Mouse (Mus musculus): ENCODE data around the gene Auts2.

The Auts2 gene

DNA sequence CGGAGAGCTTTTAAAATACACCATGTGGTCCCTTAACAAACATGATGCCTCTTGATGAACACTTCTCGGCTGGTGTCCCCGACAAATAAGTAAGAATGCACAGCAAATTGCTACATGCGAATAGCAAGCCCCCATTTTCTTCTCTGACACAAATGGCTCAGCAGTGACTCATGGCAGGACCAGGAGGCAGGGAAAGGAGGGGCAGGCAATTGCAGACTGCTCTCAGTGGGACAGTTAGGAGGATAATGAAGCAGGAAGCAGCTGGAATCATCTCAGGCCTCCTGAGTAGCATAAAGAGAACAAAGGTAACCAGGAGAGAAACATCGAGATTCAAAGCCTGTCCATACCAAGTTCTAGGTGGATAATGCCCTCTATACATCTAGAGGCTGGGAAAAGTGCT lies 228.8 kb downstream of the Auts2 start:
- no peak for DNase-seq

DNA sequence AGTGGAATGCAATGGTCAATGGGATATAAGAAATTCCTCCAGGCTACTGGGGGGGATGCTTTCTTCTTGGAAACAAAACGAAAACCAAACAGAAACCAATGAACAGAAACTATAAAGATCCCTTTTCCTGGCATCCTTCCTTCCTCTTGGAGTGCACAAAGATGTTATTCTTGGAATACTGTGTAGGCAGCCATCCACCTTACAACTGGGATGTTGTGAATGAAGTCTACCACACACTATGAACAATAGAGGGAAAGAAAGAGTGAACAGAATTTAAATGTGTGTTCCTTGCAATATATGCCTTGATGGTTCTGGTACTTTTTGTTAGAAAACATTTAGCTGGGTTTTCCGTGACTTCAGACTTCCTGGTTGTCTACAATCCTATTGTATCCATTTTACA lies 236.1 kb downstream of the Auts2 start:
- DNase-seq, result no peak

DNA sequence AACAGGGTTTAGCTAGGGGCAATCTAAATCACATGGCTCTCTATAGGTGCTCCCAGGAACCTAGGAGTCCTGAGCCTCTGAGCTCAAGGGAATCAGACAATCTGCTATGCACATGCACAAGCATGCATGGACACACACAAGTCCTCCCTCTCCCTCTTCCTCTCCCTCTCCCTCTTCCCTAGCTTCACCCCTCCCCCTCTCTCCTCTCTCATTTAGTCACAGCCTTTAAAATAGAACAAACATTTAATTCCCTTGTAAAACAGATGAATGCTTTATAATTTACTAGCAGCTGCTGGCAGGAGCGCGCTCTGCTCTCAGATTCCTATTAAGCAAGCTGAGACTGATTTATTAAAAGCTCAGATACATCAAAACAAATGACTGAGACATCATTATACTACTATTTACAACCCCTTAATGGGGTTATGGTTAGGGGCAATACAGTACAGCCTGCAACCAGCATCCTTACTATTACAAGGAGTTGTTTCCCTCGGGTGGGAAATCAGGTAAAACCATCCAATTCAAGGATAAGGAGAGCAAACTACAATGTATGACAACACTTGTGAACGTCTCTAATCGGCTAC lies 237.7 kb downstream of the Auts2 start:
- no peak for DNase-seq

DNA sequence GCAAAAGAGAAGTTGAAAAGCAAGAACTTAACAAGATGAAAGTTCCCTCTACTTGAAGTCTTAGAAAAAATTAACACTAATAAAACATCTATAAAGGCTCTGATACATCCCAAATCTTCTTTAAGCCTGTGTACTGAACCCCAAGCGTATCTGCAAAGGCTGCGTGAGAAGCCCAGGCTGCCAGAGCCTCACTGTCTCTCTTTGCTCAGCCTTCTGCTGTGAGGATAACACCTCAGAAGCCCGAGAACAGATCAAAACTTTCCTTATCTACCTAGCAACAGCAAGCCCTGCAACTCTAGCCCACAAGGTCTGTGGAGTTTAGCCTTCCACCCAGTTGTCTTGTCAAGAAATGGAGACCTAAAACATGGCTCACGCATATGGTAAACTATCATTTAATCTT lies 240.4 kb downstream of the Auts2 start:
- DNase-seq, result no peak

DNA sequence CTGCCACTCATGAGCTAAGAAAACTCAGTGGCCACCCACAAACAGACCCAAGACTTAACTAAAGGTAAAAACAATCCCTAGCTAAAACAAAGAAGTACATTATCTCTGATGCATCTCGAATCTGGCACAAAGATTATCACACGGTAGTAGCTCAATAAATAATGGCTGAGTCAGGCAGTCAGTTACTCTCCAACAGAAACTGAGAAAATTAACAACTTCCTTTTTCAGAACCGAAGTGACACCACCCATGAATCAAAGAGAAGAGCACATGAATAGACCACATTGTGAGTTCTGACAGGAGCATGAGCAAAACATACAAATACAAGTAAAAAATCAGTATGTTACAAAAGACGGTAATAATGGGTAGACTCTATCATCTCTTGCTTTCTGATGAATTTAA lies 242.3 kb downstream of the Auts2 start:
- DNase-seq, result no peak

DNA sequence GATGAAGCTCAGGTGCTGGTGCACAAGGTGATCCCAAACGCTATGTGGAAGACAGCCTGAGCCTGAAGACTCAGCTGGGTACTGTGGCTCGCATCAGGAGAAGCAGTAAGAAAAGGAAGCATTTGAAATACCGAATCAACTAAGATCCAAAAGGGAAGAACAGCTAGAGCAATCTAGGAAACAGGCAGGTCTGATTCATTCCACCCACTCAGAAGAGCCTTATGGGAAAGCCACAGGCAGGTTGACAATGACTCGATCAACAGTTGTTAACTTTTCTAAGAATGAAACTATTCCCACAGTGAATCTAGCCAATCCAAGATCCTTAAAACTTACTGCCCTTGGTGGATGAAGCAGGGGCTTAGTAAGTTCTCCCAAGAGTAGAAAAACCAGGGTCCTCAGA lies 243.4 kb downstream of the Auts2 start:
- no peak for DNase-seq

DNA sequence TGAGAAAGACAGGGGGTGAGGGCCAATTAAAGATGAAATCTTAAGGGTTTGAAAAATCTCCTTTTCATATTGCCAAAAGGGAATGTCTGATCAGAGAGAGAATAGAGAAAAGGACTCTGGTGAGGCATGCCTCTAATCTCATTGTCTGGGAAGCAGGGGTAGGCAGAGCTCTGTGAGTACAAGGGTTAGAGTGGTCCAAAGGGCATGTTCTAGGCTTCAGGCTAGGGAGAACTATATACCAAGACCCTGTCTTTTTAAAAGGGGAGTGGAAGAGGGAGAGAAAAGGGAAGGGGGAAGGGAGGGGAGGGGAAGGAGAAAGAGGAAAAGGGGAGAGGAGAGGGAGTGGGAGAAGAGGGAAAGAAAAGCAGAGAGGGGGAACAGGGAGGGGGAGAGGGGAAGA lies 244.1 kb downstream of the Auts2 start:
- no peak for DNase-seq

DNA sequence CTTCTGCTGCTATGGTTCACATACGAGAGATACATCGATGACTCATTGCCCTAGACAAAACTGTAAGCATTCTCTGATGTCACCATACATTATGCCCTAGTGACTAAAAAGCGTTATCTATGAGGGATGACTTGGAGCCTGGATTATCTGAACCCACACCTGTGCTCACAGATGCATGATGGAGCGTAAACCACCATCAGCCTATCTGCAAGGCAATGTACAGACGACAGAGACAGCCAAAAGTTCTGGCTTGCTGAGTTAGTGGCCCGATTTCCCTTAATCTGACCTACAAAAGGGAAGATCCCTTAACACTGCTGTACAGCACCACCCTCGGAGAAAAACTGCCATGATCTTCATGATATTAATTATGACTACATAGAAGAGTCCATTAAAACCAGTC lies 245.8 kb downstream of the Auts2 start:
- no peak for DNase-seq

DNA sequence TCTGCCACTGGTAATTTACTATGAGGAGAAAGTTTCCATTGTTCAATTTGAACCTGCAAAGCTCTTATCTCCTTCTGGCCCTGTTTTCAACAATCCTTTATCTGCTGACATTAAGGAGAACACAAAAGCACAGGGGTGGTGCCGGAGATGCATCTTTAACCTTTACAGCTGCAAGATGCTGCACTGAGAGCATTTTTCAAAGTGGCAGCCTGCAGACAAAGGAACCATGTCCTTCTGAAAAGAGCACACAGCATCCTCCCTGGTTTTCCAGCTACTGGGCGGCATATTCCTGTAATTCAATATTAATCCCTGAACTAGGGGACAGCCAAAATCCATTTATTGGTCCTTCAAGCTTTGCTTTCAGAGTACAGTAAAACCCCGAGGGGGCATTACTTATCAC lies 248.7 kb downstream of the Auts2 start:
- no peak for DNase-seq

DNA sequence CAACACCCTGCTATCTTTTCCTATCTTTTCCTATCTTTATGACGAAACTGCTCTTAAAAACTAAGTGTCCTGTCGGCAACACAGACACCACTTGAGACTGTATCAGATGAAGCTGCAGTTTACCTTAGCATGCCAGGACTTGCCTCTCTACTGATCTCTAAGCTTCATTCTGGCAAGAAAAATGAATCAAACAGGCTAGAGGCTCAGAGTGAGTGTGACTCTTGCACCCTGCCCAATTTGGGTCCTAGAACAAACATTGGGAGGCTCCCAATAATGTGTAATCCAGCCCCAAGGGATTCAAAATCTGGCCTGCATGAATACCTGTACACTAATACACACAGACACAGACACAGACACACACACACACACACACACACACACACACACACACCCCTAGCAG lies 250.2 kb downstream of the Auts2 start:
- no peak for DNase-seq

DNA sequence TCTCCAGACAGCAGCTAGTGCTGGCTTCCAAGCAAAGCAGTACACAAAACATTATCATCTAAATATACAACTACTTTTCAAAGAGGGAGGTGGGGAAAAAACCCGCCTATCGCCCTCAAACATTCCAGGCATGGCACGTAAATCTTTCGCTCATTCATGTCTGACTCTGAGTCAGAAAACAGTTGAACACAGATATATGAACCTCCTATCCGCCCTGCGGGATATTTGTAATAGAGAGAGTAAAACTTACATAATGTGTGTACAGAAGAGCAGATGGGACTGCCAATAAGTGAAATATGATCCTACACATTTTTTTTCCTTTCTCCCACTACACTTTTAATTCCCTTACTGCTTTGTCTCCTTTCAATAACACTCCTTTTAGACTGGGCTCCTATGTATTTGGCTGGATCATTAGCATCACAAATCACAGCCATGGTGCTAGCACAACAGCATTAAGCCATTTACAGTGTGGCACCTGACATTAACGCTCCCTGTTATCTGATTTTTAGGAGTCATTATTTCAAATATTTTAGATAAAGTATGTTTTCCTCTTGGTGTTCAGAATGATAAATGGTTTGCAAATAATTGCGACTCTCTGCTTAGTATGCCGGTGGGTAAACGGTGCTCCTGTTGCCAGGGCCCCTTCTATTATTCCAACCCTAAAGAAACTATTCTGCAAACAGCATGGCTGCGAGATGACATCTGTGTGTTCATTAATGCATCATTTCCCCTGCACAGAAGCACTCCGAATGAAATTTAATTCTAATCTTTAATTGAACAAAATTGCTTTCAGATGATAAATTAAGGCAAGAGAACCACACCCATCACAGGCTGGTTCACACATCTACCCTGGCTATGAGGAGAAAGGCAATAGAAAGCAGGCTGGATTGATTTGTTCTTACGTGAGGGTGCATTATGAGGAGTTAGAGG lies 252.3 kb downstream of the Auts2 start:
- DNase-seq, result no peak

DNA sequence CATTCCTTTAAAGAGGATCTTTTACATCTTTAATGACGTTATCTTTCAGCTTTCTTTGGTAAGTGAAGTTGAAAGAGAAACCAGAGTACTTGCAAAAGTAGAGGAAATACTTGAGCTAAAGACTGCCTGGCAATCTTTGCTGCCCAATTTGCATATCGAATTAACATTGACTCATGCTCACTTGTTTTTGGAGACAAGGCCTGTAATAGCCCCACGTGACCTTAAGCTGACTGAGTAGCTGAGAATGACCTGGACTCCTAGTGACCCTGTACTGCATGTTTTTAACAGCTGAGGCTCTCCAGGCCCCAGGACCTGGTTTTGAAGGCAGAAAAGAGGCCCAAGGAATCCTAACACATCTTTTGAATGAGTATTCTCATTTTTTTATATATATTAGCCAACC lies 259.4 kb downstream of the Auts2 start:
- DNase-seq, result peak; percentile 14

DNA sequence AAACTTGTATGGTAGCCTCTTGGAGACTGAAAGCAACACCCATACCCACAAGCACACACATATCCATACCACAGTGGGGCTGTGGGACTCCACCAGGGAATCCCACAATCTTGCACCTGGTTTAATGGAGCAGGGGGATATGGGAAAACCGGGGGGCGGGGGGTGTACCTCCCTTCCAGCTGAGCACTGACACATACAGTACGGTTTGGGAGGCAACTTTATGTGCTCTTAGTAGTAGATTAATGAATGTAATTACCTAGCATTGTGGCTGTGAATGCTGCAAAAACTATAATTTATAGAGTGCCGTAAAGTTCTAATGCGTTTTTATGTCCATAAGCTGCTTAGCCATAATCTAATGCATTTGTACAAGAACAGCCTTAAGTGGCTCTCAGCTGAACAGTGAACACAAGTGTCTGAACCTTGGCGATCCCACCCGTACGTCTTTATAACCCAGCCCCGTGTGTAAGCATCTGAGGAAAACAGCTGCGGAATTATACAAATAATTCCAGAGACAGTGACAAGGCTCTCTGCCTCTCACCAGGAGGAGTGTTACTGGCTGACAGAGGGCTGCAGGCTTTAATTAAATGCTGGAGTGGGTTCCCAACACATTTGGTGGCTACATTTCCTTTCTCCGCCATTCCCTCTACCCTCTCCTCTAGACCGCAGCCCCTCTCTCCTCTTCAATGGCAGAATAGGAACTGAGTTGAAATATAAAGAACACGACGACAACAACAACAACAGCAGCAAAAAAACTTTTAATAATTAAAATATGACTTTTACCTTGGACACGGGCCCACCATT lies 268.8 kb downstream of the Auts2 start:
- DNase-seq, result no peak

DNA sequence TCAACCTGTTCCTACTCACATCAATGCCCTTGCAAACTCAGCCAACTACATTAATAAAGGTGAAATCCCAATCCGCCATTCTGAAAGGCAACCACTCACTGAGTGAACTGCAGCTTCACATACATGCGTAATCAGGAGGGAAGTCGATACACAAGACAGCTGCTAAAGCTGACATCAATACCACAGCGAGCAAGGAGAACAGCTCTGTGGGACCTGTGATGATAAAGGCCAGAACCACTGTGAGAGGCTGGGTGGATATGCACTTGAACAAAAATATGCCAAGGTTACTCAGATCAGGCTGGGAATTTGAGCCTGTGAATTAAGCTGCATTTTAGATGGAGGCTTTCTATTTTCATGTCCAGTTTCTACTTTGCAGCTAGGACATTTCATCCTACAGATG lies 271.0 kb downstream of the Auts2 start:
- no peak for DNase-seq

DNA sequence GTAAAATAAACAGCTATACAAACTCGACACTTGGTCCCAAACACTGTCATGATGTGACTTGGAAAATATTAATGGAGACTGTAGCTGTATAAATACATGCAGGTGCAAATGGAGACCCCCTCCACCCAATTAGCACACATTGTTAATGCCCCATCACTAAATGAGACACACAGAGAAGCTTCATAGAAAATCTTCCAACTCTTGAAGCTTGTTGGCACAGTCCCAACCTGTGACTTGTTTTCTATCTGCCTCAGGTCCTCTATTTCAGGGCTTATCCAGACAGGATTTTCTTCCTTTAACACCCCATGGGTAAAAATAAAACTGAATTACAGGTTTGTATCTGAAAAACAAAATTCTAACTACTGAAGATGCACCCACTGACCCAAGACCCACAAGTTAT lies 272.2 kb downstream of the Auts2 start:
- DNase-seq, result no peak

DNA sequence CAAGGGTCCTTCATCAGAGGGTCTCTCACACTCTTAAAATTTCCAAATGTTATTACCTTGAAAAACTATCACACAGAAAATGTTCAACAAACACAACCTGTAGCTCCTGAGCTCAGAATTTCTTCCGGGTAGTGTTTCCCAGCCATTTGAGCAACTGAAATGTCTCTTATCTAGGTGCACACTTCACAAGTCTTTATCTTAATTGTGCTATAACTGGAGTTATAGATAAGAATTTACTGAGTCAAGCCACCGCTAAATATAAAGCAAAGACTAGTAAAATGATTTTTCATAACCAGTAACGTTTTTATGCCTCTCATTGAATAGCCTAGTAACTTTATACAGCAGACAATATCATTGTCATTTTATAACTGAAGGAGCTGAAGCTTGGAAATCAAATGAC lies 273.1 kb downstream of the Auts2 start:
- no peak for DNase-seq

DNA sequence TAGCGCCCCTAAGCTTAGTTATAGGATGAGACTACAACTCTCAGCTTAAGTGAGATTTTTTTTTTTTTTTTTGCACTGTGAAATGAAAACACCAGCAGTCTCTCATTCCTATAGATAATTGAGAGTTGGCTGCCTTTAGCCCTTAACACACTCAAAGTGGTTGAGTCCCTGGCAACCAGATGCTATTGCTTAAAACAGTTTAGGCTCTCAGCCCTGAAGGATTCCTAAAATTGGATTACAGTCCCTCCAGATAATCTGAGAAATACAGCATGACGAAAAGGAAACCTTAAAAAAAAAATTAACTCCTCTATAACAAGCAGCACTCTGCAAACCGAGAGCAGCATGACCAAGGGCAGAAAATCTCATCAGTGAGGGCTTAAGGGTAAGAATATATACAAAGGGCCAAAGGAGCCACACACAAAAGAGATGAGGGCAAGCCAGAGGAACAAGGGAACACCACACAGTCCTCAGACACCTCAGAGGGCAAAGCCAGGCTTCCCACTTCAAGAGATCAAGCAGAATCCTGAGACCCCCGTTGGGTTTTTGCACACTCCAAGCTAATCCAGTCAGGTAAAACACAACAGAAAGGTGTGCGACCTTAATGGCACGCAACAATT lies 274.7 kb downstream of the Auts2 start:
- DNase-seq, result no peak

DNA sequence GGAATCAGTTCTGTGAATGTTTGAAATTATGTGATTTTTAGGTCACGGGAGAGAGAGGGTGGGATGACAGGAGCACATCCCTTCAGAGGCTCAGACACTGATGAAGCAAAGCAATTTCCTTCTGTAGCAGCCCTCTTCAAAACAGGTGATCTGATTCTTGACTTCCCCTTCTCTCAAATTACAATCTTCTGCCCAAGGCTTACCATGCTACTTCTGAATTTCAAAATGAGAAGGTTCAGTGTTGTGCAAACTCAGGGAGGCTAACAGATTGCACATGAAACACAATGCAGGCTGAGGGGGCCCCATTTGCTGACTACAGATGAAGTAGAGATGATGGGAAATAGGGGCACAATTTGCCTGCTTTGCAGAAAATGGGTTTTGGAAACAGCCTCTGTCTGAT lies 278.1 kb downstream of the Auts2 start:
- no peak for DNase-seq

DNA sequence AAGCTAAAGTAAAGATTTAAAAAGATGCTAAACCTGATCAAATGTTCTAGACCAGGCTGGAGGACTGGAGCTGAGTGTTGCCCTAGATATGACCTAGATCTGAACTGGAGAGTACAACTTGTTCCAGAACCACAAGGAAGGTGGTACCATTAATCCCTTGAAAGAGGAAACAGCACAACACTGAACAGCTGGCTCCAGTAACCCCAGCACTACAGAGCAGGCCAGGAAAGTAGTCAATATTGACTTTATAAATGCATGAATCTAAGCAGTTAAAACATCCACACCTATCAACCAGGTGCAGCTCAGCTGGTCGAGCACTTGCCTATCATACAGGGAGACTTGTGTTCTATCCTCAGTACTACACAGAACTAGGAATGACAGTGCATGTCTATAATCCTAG lies 281.4 kb downstream of the Auts2 start:
- no peak for DNase-seq

DNA sequence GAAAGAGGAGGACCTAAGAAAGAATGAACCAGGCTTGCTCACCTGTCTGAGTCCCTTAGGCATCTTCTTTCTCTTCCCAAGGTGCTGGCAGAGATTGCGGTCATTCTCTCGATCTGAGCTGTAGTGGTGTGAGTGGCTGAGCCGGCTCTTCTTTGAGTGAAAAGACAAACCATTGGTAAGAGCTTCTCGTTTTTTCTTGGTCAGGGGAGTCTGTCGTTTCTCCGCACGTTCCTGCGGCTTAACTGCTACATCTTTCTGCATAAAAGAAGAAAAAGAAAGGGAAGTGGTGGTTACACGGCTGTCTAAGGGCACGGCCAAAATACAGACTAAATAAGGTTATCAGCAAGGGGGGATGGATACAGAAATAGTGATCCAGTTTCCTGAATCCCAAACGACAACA lies 284.3 kb downstream of the Auts2 start:
- no peak for DNase-seq

DNA sequence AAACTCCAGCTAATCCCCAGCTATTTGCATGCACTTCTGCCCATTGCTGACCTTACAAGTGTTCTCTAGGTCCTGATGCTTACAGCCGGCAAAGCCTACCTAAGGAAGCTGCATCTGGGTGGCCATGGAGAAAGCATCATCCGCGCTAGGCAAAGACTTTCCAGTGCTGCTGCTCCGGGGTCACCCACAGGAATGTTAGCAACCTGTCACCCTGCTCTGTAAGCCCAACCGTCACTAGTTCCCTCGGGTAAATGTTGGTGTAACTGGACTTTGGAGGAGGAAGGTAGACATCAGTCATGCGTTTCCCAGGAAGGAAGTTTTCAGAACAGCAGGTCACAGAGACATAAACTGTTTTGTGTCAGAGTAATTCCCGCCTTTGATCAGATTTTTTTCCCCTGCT lies 287.6 kb downstream of the Auts2 start:
- DNase-seq, result no peak

DNA sequence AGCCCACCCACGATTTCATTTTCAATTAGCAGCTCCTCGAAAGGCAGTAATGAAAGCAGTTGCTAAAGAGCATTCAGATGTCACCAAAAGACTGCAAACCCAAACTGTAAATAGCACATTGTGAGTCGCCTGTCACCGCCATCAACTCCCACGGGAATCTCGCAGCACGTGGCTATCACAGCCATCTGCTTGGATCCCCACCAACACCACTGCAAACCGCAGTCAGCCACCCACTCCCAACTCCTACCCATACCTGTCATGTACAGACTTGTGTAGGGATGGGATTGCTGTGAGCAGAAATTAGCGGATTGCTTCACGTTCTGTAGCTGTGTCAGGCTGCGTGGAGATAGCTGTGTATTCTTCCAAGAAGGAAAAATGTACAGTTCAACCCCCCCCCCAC lies 293.6 kb downstream of the Auts2 start:
- no peak for DNase-seq

DNA sequence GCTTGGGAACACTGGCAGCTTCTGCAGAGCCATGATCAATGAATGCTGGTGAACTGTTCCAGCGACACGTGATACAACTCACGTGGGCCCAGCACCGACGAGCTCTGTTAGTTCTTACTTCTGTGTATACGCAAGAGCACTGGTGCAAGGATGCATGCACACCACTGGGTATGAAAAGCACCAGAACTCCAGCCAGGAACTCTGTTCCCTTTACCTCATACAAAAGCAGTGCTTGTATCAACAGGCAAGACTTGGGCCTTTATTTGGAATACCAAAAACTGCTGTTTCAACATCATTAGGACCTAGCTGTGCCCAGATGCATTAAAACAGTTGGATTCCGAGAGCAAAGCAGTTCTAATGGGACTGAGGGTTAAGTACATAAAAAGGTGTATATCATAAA lies 295.1 kb downstream of the Auts2 start:
- no peak for DNase-seq

DNA sequence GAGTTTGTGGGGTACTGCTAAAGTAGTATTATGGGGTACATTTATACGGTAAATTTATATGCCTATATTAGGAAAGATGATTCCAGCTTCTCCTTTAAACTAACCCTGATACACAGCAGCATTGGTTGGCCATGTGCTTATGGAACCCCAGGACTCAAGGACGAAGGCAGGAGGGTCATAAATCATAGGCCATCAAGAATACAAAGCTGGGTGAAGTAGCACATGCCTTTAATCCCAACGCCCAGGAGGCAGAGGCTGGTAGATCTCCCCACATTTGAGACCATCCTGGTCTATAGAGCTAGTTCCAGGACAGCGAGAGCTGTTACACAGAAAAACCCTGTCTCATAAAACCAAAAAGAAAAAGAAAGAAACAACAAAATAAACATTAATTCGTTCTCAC lies 307.7 kb downstream of the Auts2 start:
- DNase-seq, result no peak

Data from lung, postnatal 36 days (tissue).